Mouse (Mus musculus): ENCODE results near the gene Mndal. TPM values are rescaled to one million over a fixed set of nuclear protein-coding genes. Genes with fewer than 3 reads are reported as not detected.
"Not testable (repeated sequence)": the region's sequence is repeated elsewhere in the genome, so short reads cannot be mapped to it uniquely, and the experiment has no call there.

Gene Mndal
- polyA plus RNA-seq, 1 experiment from 2014 or later = 0.99 TPM

GRCm38 (mm10) chr1:173953563-173953962, 11.3 kb upstream of the Mndal start:
- no peak overlapping the region for H3K4me2 ChIP-seq (replicated peaks)
- H3K4me1 ChIP-seq (replicated peaks; ENCODE audit: control insufficient read depth, insufficient read depth, low read length) = no peaks in the 10 kb centered on the region
- no peak overlapping the region for H3K4me3 ChIP-seq (replicated peaks; ENCODE audit: low read length)
- no peaks in the 10 kb centered on the region for H3K9me3 ChIP-seq (ENCODE audit: control insufficient read depth, low read length)
- DNase-seq (ENCODE audit: low spot score) (no peak), ATAC-seq (ENCODE audit: low FRiP score) (no peak)
- no peak overlapping the region for H3K27ac ChIP-seq
- H3K36me3 ChIP-seq (replicated peaks; ENCODE audit: control insufficient read depth, insufficient read depth) = no peaks in the 10 kb centered on the region
- H3K9ac ChIP-seq = no peak overlapping the region
- no peaks in the 10 kb centered on the region for H3K27me3 ChIP-seq (ENCODE audit: control insufficient read depth, insufficient read depth, low read length)
- 95% methylated on average over 1 of the region's 1 CpGs for WGBS

GRCm38 (mm10) chr1:173949044-173949443, 6.8 kb upstream of the Mndal start:
- H3K36me3 ChIP-seq (replicated peaks; ENCODE audit: control insufficient read depth, insufficient read depth); H3K4me3 ChIP-seq (replicated peaks; ENCODE audit: low read length); H3K4me1 ChIP-seq (replicated peaks; ENCODE audit: control insufficient read depth, insufficient read depth, low read length); H3K27ac ChIP-seq; H3K9ac ChIP-seq; H3K4me2 ChIP-seq (replicated peaks); DNase-seq (ENCODE audit: low spot score); ATAC-seq (ENCODE audit: low FRiP score); H3K9me3 ChIP-seq (ENCODE audit: control insufficient read depth, low read length); H3K27me3 ChIP-seq (ENCODE audit: control insufficient read depth, insufficient read depth, low read length): not testable (repeated sequence)
- WGBS = 94% methylated on average over 2 of the region's 2 CpGs

- not testable (repeated sequence) for DNase-seq (ENCODE audit: low spot score); H3K36me3 ChIP-seq (replicated peaks; ENCODE audit: control insufficient read depth, insufficient read depth); H3K27ac ChIP-seq; ATAC-seq (ENCODE audit: low FRiP score); H3K4me3 ChIP-seq (replicated peaks; ENCODE audit: low read length); H3K9me3 ChIP-seq (ENCODE audit: control insufficient read depth, low read length); H3K27me3 ChIP-seq (ENCODE audit: control insufficient read depth, insufficient read depth, low read length); H3K4me2 ChIP-seq (replicated peaks); H3K9ac ChIP-seq; H3K4me1 ChIP-seq (replicated peaks; ENCODE audit: control insufficient read depth, insufficient read depth, low read length)
Observed at GRCm38 (mm10) chr1:173942780-173943066, 432 bp upstream of the Mndal start.

- not testable (repeated sequence) for H3K4me1 ChIP-seq (replicated peaks; ENCODE audit: control insufficient read depth, insufficient read depth, low read length); H3K4me3 ChIP-seq (replicated peaks; ENCODE audit: low read length); H3K9me3 ChIP-seq (ENCODE audit: control insufficient read depth, low read length); H3K27me3 ChIP-seq (ENCODE audit: control insufficient read depth, insufficient read depth, low read length); H3K27ac ChIP-seq; H3K4me2 ChIP-seq (replicated peaks); ATAC-seq (ENCODE audit: low FRiP score); DNase-seq (ENCODE audit: low spot score); H3K36me3 ChIP-seq (replicated peaks; ENCODE audit: control insufficient read depth, insufficient read depth); H3K9ac ChIP-seq
- WGBS = 96% methylated on average over 2 of the region's 2 CpGs
Observed at GRCm38 (mm10) chr1:173941522-173941921, 769 bp downstream of the Mndal start.

- H3K27ac ChIP-seq; H3K9ac ChIP-seq; H3K36me3 ChIP-seq (replicated peaks; ENCODE audit: control insufficient read depth, insufficient read depth); ATAC-seq (ENCODE audit: low FRiP score); H3K9me3 ChIP-seq (ENCODE audit: control insufficient read depth, low read length); H3K4me2 ChIP-seq (replicated peaks); H3K27me3 ChIP-seq (ENCODE audit: control insufficient read depth, insufficient read depth, low read length); H3K4me1 ChIP-seq (replicated peaks; ENCODE audit: control insufficient read depth, insufficient read depth, low read length); H3K4me3 ChIP-seq (replicated peaks; ENCODE audit: low read length); DNase-seq (ENCODE audit: low spot score): not testable (repeated sequence)
- WGBS = 81% methylated on average over 2 of the region's 3 CpGs
Observed at GRCm38 (mm10) chr1:173919279-173919678, 23.0 kb downstream of the Mndal start.

- Histone ChIP-seq H3K36me3 (replicated peaks; ENCODE audit: control insufficient read depth, insufficient read depth) (no peaks in the 10 kb centered on the region), H3K4me1 (replicated peaks; ENCODE audit: control insufficient read depth, insufficient read depth, low read length) (no peaks in the 10 kb centered on the region), H3K9me3 (ENCODE audit: control insufficient read depth, low read length) (no peaks in the 10 kb centered on the region), H3K4me2 (replicated peaks) (no peak overlapping the region), H3K4me3 (replicated peaks; ENCODE audit: low read length) (no peak overlapping the region), H3K9ac (no peak overlapping the region), H3K27me3 (ENCODE audit: control insufficient read depth, insufficient read depth, low read length) (no peaks in the 10 kb centered on the region), H3K27ac (no peak overlapping the region)
- WGBS = 82% methylated on average over 2 of the region's 2 CpGs
- ATAC-seq (ENCODE audit: low FRiP score) (no peak), DNase-seq (ENCODE audit: low spot score) (no peak)
Observed at GRCm38 (mm10) chr1:173914559-173914958, 27.7 kb downstream of the Mndal start.

- H3K27ac ChIP-seq; ATAC-seq (ENCODE audit: low FRiP score); H3K4me3 ChIP-seq (replicated peaks; ENCODE audit: low read length); DNase-seq (ENCODE audit: low spot score); H3K9ac ChIP-seq; H3K9me3 ChIP-seq (ENCODE audit: control insufficient read depth, low read length); H3K27me3 ChIP-seq (ENCODE audit: control insufficient read depth, insufficient read depth, low read length); H3K36me3 ChIP-seq (replicated peaks; ENCODE audit: control insufficient read depth, insufficient read depth); H3K4me2 ChIP-seq (replicated peaks); H3K4me1 ChIP-seq (replicated peaks; ENCODE audit: control insufficient read depth, insufficient read depth, low read length): not testable (repeated sequence)
Observed at GRCm38 (mm10) chr1:173913256-173913791, 29.0 kb downstream of the Mndal start.

GRCm38 (mm10) chr1:173912548-173913255, 29.6 kb downstream of the Mndal start, which contains the start of gene Ifi211:
TSS of gene Ifi211 (minus strand) at chr1:173913046.
- not testable (repeated sequence) for H3K4me3 ChIP-seq (replicated peaks; ENCODE audit: low read length); H3K4me2 ChIP-seq (replicated peaks); H3K27ac ChIP-seq; H3K9ac ChIP-seq; H3K36me3 ChIP-seq (replicated peaks; ENCODE audit: control insufficient read depth, insufficient read depth); ATAC-seq (ENCODE audit: low FRiP score); H3K27me3 ChIP-seq (ENCODE audit: control insufficient read depth, insufficient read depth, low read length); H3K9me3 ChIP-seq (ENCODE audit: control insufficient read depth, low read length); DNase-seq (ENCODE audit: low spot score); H3K4me1 ChIP-seq (replicated peaks; ENCODE audit: control insufficient read depth, insufficient read depth, low read length)
- 90% methylated on average over 6 of the region's 6 CpGs for WGBS

- H3K9ac ChIP-seq = no peak overlapping the region
- WGBS = 92% methylated on average over 2 of the region's 2 CpGs
- H3K4me1 ChIP-seq (replicated peaks; ENCODE audit: control insufficient read depth, insufficient read depth, low read length) = no peaks in the 10 kb centered on the region
- ATAC-seq (ENCODE audit: low FRiP score) = no peak
- H3K4me2 ChIP-seq (replicated peaks) = no peak overlapping the region
- H3K27me3 ChIP-seq (ENCODE audit: control insufficient read depth, insufficient read depth, low read length) = no peaks in the 10 kb centered on the region
- no peaks in the 10 kb centered on the region for H3K36me3 ChIP-seq (replicated peaks; ENCODE audit: control insufficient read depth, insufficient read depth)
- H3K4me3 ChIP-seq (replicated peaks; ENCODE audit: low read length) = no peak overlapping the region
- no peak for DNase-seq (ENCODE audit: low spot score)
- no peaks in the 10 kb centered on the region for H3K9me3 ChIP-seq (ENCODE audit: control insufficient read depth, low read length)
- no peak overlapping the region for H3K27ac ChIP-seq
Observed at GRCm38 (mm10) chr1:173911808-173912464, 30.4 kb downstream of the Mndal start.
